Mouse (Mus musculus) G1E (cell line): ENCODE measurements at regions not wholly inside any gene's neighbourhood (a gene's known extent, or its start where the extent isn't known, plus 50 kb on each side); places are given as distances from the start of the nearest gene placed in this dataset.

Source experiments
- CTCF ChIP-seq: IDR thresholded peaks from 2 replicates; pipeline ENCODE4 v1.5.1; 2012; ENCODE audit warnings: low read depth, low read length, inconsistent platforms, mixed read lengths
- TAL1 ChIP-seq: conservative IDR thresholded peaks from 2 replicates; pipeline ENCODE4 v1.6.1; 2012; ENCODE audit warnings: low read depth, low read length, inconsistent platforms, mixed read lengths

GRCm38 (mm10) chr17:84009194-84009593 is 161.4 kb upstream of the Haao start:
- TF ChIP-seq CTCF: no peak
- TF ChIP-seq TAL1: no peak
